Mouse (Mus musculus) thymus, adult 2 months (tissue): ENCODE measurements around the gene Sub1.

Experiments
- CTCF ChIP-seq: fragments of 200-500 bp; IDR thresholded peaks from 2 replicates; pipeline ENCODE4 v1.5.1; 2012; ENCODE audit warnings: mild to moderate bottlenecking, control low read depth, low read length, moderate library complexity, borderline replicate concordance; ENCODE audit not compliant: control insufficient read depth, poor library complexity, insufficient read depth; ENCODE audit errors: extremely low read depth
- POLR2A ChIP-seq: fragments of 200-500 bp; IDR thresholded peaks from 2 replicates; pipeline ENCODE4 v1.6.1; 2012; ENCODE audit warnings: mild to moderate bottlenecking, low read length, control low read depth, moderate library complexity; ENCODE audit not compliant: control insufficient read depth, poor library complexity, insufficient read depth; ENCODE audit errors: extremely low read depth

GRCm38 (mm10) chr15:11981985-11982384, 14.8 kb downstream of the Sub1 start:
- TF ChIP-seq CTCF (no peak), POLR2A (no peak)
